Mouse (Mus musculus) mouse trophoblast stem cell (cell line): ENCODE results near the gene Taf8.
"Not testable (repeated sequence)": the region's sequence is repeated elsewhere in the genome, so short reads cannot be mapped to it uniquely, and the experiment has no call there.

Experiments
- in situ Hi-C, 2 experiments: fragments of 300-500 bp; cut with MseI, MboI; formaldehyde crosslinking; loops; 2 replicates in 1 of 2; 3 replicates in 1 of 2; pipeline ENCODE4 v1.15.1; 2025

Taf8 gene

GRCm38 (mm10) chr17:47518205-47518604 is 16.1 kb upstream of the Taf8 start:
- in situ Hi-C loops, result no loop called here

- in situ Hi-C loops, result no loop called here
Observed at GRCm38 (mm10) chr17:47516232-47516631, 14.1 kb upstream of the Taf8 start.

- in situ Hi-C loops, result no loop called here
Observed at GRCm38 (mm10) chr17:47515180-47515844, 13.2 kb upstream of the Taf8 start.

GRCm38 (mm10) chr17:47512956-47513775 is 11.1 kb upstream of the Taf8 start:
- in situ Hi-C loops, result loop anchor here (5.0 kb wide), 2 partner anchors 84 to 89 kb away; no protein-coding TSS in a partner anchor

- in situ Hi-C loops, result loop anchor here (5.0 kb wide), 2 partner anchors 86 to 91 kb away; no protein-coding TSS in a partner anchor
Observed at GRCm38 (mm10) chr17:47511111-47512020, 9.3 kb upstream of the Taf8 start.

GRCm38 (mm10) chr17:47509031-47509705 is 7.1 kb upstream of the Taf8 start:
- in situ Hi-C loops, result no loop called here

GRCm38 (mm10) chr17:47508012-47508608 is 6.0 kb upstream of the Taf8 start:
- in situ Hi-C loops, result no loop called here

- in situ Hi-C loops, result no loop called here
Observed at GRCm38 (mm10) chr17:47507523-47507922, 5.4 kb upstream of the Taf8 start.

- in situ Hi-C loops, result no loop called here
Observed at GRCm38 (mm10) chr17:47506697-47507096, 4.6 kb upstream of the Taf8 start.

GRCm38 (mm10) chr17:47506042-47506441 is 4.0 kb upstream of the Taf8 start:
- in situ Hi-C loops, result no loop called here

GRCm38 (mm10) chr17:47505566-47505965 is 3.5 kb upstream of the Taf8 start:
- in situ Hi-C loops, result no loop called here

- in situ Hi-C loops, result no loop called here
Observed at GRCm38 (mm10) chr17:47504941-47505346, 2.9 kb upstream of the Taf8 start, which contains the start of gene Ccnd3. Gene Ccnd3 (plus strand): TSS chr17:47505051.

GRCm38 (mm10) chr17:47504228-47504627 is 2.1 kb upstream of the Taf8 start:
- in situ Hi-C loops, result no loop called here

GRCm38 (mm10) chr17:47503689-47504088 is 1.6 kb upstream of the Taf8 start:
- in situ Hi-C loops, result no loop called here

- in situ Hi-C loops, result not testable (repeated sequence)
Observed at GRCm38 (mm10) chr17:47502707-47503045, 584 bp upstream of the Taf8 start.

- in situ Hi-C loops, result no loop called here
Observed at GRCm38 (mm10) chr17:47501531-47501930, 561 bp downstream of the Taf8 start.

GRCm38 (mm10) chr17:47494132-47494531 is 8.0 kb downstream of the Taf8 start:
- in situ Hi-C loops, result no loop called here

- in situ Hi-C loops, result no loop called here
Observed at GRCm38 (mm10) chr17:47493653-47494052, 8.4 kb downstream of the Taf8 start.

GRCm38 (mm10) chr17:47492731-47493130 is 9.4 kb downstream of the Taf8 start:
- in situ Hi-C loops, result no loop called here

- in situ Hi-C loops, result no loop called here
Observed at GRCm38 (mm10) chr17:47490791-47491190, 11.3 kb downstream of the Taf8 start.

- in situ Hi-C loops, result no loop called here
Observed at GRCm38 (mm10) chr17:47485791-47486190, 16.3 kb downstream of the Taf8 start.
